ENCODE assay signal across 22 mouse cellular contexts in the genomic region with DNA sequence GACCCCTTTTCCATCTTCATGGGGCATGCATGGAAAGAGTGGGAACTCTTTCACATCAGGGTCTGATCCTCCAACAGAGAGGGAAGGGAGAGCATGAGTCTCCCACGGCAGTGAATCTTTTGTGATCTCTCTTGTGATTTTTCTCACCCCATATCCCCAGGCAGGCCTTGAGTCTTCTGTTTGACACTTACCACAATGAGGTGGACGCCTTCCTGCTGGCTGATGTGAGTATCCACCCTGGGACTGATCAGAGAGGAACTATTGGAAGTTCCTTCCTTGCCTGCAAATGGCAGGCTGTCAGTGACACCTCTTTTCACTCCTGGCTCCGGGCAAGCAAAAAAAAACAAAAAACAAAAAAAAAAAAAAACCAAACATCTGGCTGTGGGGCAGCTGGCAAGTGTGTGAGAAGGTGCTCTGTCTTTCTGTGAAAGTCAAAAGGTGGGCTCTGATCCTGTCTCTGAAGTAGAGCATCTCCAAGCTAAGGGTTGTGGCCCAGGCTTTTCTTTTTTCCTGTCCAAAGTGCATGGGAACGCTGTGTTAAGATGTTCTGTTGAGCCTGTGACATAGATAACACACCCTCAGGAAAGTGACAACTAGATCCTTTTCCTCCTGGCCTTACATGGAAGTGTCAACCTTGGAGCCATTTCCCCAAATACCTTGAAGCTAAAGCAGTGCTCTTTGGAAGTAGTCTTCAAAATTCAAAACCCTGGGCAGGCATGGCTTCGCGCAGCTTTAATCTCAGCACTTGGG. TPM values are rescaled to one million over a fixed set of nuclear protein-coding genes. Genes with fewer than 3 reads are reported as not detected.
DNase-seq lines count a peak whose midpoint lies in the region; ATAC-seq and TF ChIP-seq lines count a peak whose summit lies in the region.
"Had no signal": no experiment of that assay in that cellular context is flagged by ENCODE, and none has a peak within 500 bp of the region (broad histone marks: within the 10 kb centered on the region; RNA-seq: fewer than 3 reads in every experiment).

No protein-coding gene starts in this region.

- H3K36me3 ChIP-seq in heart, embryonic 11.5 days (ENCODE audit: control insufficient read depth, insufficient read depth, low read length) = peaks cover 2% of the 10 kb centered on the region
- peaks cover 9% of the 10 kb centered on the region for H3K36me3 ChIP-seq in hindbrain, embryonic 11.5 days (ENCODE audit: control insufficient read depth, insufficient read depth, low read length)
- peaks cover 51% of the 10 kb centered on the region for H3K36me3 ChIP-seq in hindbrain, embryonic 12.5 days
- H3K36me3 ChIP-seq in testis, adult 2 months (ENCODE audit: control insufficient read depth, insufficient read depth, low read length) = no peaks in the 10 kb centered on the region
- H3K36me3 ChIP-seq: liver, embryonic 13.5 days had no signal

- DNase-seq in heart, adult 9 months (ENCODE audit: low spot score in 2 of 2) = no peak
- DNase-seq in hindbrain, embryonic 11.5 days (ENCODE audit: low spot score) = no peak
- no peak for DNase-seq in testis, postnatal 14 days (ENCODE audit: low spot score)
- no peak for DNase-seq in cerebellum, postnatal 4 days (ENCODE audit: low spot score in 2 of 2)
- DNase-seq: adrenal gland, adult 2 months; cerebellum, adult 9-10 months; gastrocnemius, postnatal 14 days; kidney, adult 8-10 months; kidney, postnatal 14 days; layer of hippocampus, postnatal 36 days; liver, embryonic 13.5 days; lung, embryonic 14.5 days; thymus, postnatal 25 days had no signal

- no peak overlapping the region for H3K4me3 ChIP-seq in heart, embryonic 11.5 days (ENCODE audit: low read depth, low read length)
- H3K4me3 ChIP-seq in hindbrain, embryonic 11.5 days (ENCODE audit: low read depth, low read length) = no peak overlapping the region
- H3K4me3 ChIP-seq in hindbrain, embryonic 12.5 days = no peak overlapping the region
- no peak overlapping the region for H3K4me3 ChIP-seq in testis, adult 2 months (ENCODE audit: control insufficient read depth, low read depth, low read length)
- H3K4me3 ChIP-seq: embryonic facial prominence, embryonic 13.5 days; hindbrain, embryonic 13.5 days; layer of hippocampus, adult 2 months; limb, embryonic 13.5 days; liver, embryonic 13.5 days had no signal

- no peak for TF ChIP-seq POLR2A in testis, adult 2 months (IDR thresholded peaks at IDR 0.05; ENCODE audit: control insufficient read depth, low read depth, low read length)

- no peak overlapping the region for H3K4me2 ChIP-seq in heart, embryonic 11.5 days
- no peak overlapping the region for H3K4me2 ChIP-seq in hindbrain, embryonic 11.5 days (replicated peaks; ENCODE audit: low read depth, low read length)
- no peak overlapping the region for H3K4me2 ChIP-seq in hindbrain, embryonic 12.5 days (replicated peaks)
- H3K4me2 ChIP-seq: embryonic facial prominence, embryonic 13.5 days; hindbrain, embryonic 13.5 days; limb, embryonic 13.5 days; liver, embryonic 13.5 days; lung, embryonic 14.5 days; midbrain, embryonic 11.5 days had no signal

- H3K4me1 ChIP-seq in heart, embryonic 11.5 days (ENCODE audit: control insufficient read depth, insufficient read depth, low read length) = peaks cover 39% of the 10 kb centered on the region
- H3K4me1 ChIP-seq in hindbrain, embryonic 11.5 days (replicated peaks; ENCODE audit: control insufficient read depth, insufficient read depth, low read length) = peaks cover 6% of the 10 kb centered on the region
- peaks cover 45% of the 10 kb centered on the region for H3K4me1 ChIP-seq in hindbrain, embryonic 12.5 days
- H3K4me1 ChIP-seq in testis, adult 2 months (ENCODE audit: control insufficient read depth, insufficient read depth, low read length) = peaks cover 2% of the 10 kb centered on the region; the same call in 1 of the 2 replicates

- H3K9me3 ChIP-seq in heart, embryonic 11.5 days (replicated peaks; ENCODE audit: control insufficient read depth, low read length) = no peaks in the 10 kb centered on the region
- no peaks in the 10 kb centered on the region for H3K9me3 ChIP-seq in hindbrain, embryonic 11.5 days (ENCODE audit: control insufficient read depth, low read length)
- no peaks in the 10 kb centered on the region for H3K9me3 ChIP-seq in hindbrain, embryonic 12.5 days (replicated peaks)
- H3K9me3 ChIP-seq: embryonic facial prominence, embryonic 13.5 days; hindbrain, embryonic 13.5 days; limb, embryonic 13.5 days; liver, embryonic 13.5 days had no signal

- WGBS in heart, embryonic 11.5 days (ENCODE audit: insufficient replicate concordance) = 54% methylated on average over 6 of the region's 6 CpGs
- WGBS in hindbrain, embryonic 11.5 days = 79% methylated on average over 6 of the region's 6 CpGs
- 78% methylated on average over 6 of the region's 6 CpGs for WGBS in hindbrain, embryonic 12.5 days

- TF ChIP-seq CTCF in testis, adult 2 months (IDR thresholded peaks at IDR 0.05; ENCODE audit: control insufficient read depth, insufficient read depth, insufficient replicate concordance, low read depth, low read length) = no peak

- H3K27me3 ChIP-seq in heart, embryonic 11.5 days (ENCODE audit: control insufficient read depth, insufficient read depth, low read length) = no peaks in the 10 kb centered on the region
- H3K27me3 ChIP-seq in hindbrain, embryonic 11.5 days (ENCODE audit: control insufficient read depth, insufficient read depth, low read length) = no peaks in the 10 kb centered on the region
- no peaks in the 10 kb centered on the region for H3K27me3 ChIP-seq in hindbrain, embryonic 12.5 days
- H3K27me3 ChIP-seq in testis, adult 2 months (ENCODE audit: control insufficient read depth, insufficient read depth, low read length) = no peaks in the 10 kb centered on the region
- H3K27me3 ChIP-seq: embryonic facial prominence, embryonic 13.5 days; hindbrain, embryonic 13.5 days; limb, embryonic 13.5 days had no signal

- no peak for ATAC-seq in heart, embryonic 11.5 days (replicated peaks; ENCODE audit: insufficient number of reproducible peaks, low FRiP score, low TSS enrichment)
- ATAC-seq in hindbrain, embryonic 11.5 days (ENCODE audit: low FRiP score) = no peak
- ATAC-seq in hindbrain, embryonic 12.5 days (ENCODE audit: low FRiP score) = no peak

- H3K9ac ChIP-seq in heart, embryonic 11.5 days (ENCODE audit: low read depth, low read length) = no peak overlapping the region
- H3K9ac ChIP-seq in hindbrain, embryonic 11.5 days (ENCODE audit: low read depth, low read length) = no peak overlapping the region
- H3K9ac ChIP-seq in hindbrain, embryonic 12.5 days = no peak overlapping the region
- H3K9ac ChIP-seq: embryonic facial prominence, embryonic 13.5 days; hindbrain, embryonic 13.5 days; limb, embryonic 13.5 days; liver, embryonic 13.5 days; lung, embryonic 14.5 days had no signal

- H3K27ac ChIP-seq in heart, embryonic 11.5 days (ENCODE audit: low read depth, low read length) = peak overlapping the region; percentile 70; the same call in 1 of the 2 replicates
- H3K27ac ChIP-seq in hindbrain, embryonic 11.5 days (ENCODE audit: low read depth, low read length) = peak overlapping the region; percentile 67; the same call in 1 of the 2 replicates
- H3K27ac ChIP-seq in hindbrain, embryonic 12.5 days = no peak overlapping the region
- H3K27ac ChIP-seq in testis, adult 2 months (ENCODE audit: control insufficient read depth, insufficient read depth, low read depth, low read length) = peak overlapping the region; percentile 7; the same call in 1 of the 2 replicates
- H3K27ac ChIP-seq: layer of hippocampus, adult 2 months; limb, embryonic 13.5 days; liver, embryonic 13.5 days; macrophage had no signal

RNA-seq across cellular contexts. Expression of gene Pik3c2b, which starts 30.4 kb away (rescaled TPM):
- polyA plus RNA-seq in heart, embryonic 11.5 days (2014; fragmentation: Nextera tagmentation; extraction: Ambion mirVana) = 7.7 and 10.3 TPM in 2 replicates
- 15.7 and 21.2 TPM in 2 replicates for polyA plus RNA-seq in hindbrain, embryonic 11.5 days (2014; fragmentation: Nextera tagmentation; extraction: Ambion mirVana)
- polyA plus RNA-seq in hindbrain, embryonic 12.5 days (2016; fragmentation: Nextera tagmentation; extraction: Ambion mirVana) = 17.0 and 19.8 TPM in 2 replicates
- polyA plus RNA-seq in testis, adult 2 months (2012; rRNA removed) = 1.1 and 1.3 TPM in 2 replicates

RNA-seq across cellular contexts. Expression of gene Mdm4, which starts 45.5 kb away (rescaled TPM):
- polyA plus RNA-seq in heart, embryonic 11.5 days (2014; fragmentation: Nextera tagmentation; extraction: Ambion mirVana) = 34.4 and 41.2 TPM in 2 replicates
- polyA plus RNA-seq in hindbrain, embryonic 11.5 days (2014; fragmentation: Nextera tagmentation; extraction: Ambion mirVana) = 36.6 and 61.7 TPM in 2 replicates
- 47.6 and 49.1 TPM in 2 replicates for polyA plus RNA-seq in hindbrain, embryonic 12.5 days (2016; fragmentation: Nextera tagmentation; extraction: Ambion mirVana)
- 39.6 and 46.7 TPM in 2 replicates for polyA plus RNA-seq in testis, adult 2 months (2012; rRNA removed)

RNA-seq across cellular contexts. Expression of gene Ppp1r15b, which starts 55.1 kb away (rescaled TPM):
- 33.6 and 40.8 TPM in 2 replicates for polyA plus RNA-seq in heart, embryonic 11.5 days (2014; fragmentation: Nextera tagmentation; extraction: Ambion mirVana)
- 37.8 and 48.7 TPM in 2 replicates for polyA plus RNA-seq in hindbrain, embryonic 11.5 days (2014; fragmentation: Nextera tagmentation; extraction: Ambion mirVana)
- polyA plus RNA-seq in hindbrain, embryonic 12.5 days (2016; fragmentation: Nextera tagmentation; extraction: Ambion mirVana) = 49.1 and 53.4 TPM in 2 replicates
- 11.1 and 11.8 TPM in 2 replicates for polyA plus RNA-seq in testis, adult 2 months (2012; rRNA removed)
